Mouse (Mus musculus) ES-E14 (cell line): ENCODE measurements at regions not wholly inside any gene's neighbourhood (a gene's known extent, or its start where the extent isn't known, plus 50 kb on each side); places are given as distances from the start of the nearest gene placed in this dataset.

Source experiments
- CHD2 ChIP-seq: IDR thresholded peaks from 2 replicates; pipeline ENCODE4 v1.6.1; 2014; ENCODE audit warnings: mild to moderate bottlenecking, low read depth, low read length, inconsistent platforms
- HCFC1 ChIP-seq: IDR thresholded peaks from 2 replicates; pipeline ENCODE4 v1.6.1; 2012; ENCODE audit warnings: low read length, inconsistent platforms, borderline replicate concordance; ENCODE audit not compliant: insufficient read depth
- ZC3H11A ChIP-seq: IDR thresholded peaks from 2 replicates; pipeline ENCODE4 v1.6.1; 2012; ENCODE audit warnings: low read depth, mild to moderate bottlenecking, inconsistent platforms, low read length, borderline replicate concordance
- ZNF384 ChIP-seq: IDR thresholded peaks from 2 replicates; pipeline ENCODE4 v1.6.1; 2012; ENCODE audit warnings: low read depth, low read length, inconsistent platforms

- TF ChIP-seq HCFC1 (no peak), CHD2 (no peak), ZC3H11A (no peak), ZNF384 (no peak)
Observed at GRCm38 (mm10) chr3:15007821-15008220, 121.7 kb downstream of the Car2 start.
